Mouse (Mus musculus) frontal cortex, postnatal 25 days (tissue): ENCODE results near the gene Psma1.
A peak's percentile ranks its signal among the peaks of the same experiment; 100 is the strongest.

Experiments
- DNase-seq, 2 experiments: peaks; one replicate each; pipeline ENCODE4 v3.0.0; 2022; ENCODE audit warnings: low spot score in 2 of 2

The Psma1 gene

DNA sequence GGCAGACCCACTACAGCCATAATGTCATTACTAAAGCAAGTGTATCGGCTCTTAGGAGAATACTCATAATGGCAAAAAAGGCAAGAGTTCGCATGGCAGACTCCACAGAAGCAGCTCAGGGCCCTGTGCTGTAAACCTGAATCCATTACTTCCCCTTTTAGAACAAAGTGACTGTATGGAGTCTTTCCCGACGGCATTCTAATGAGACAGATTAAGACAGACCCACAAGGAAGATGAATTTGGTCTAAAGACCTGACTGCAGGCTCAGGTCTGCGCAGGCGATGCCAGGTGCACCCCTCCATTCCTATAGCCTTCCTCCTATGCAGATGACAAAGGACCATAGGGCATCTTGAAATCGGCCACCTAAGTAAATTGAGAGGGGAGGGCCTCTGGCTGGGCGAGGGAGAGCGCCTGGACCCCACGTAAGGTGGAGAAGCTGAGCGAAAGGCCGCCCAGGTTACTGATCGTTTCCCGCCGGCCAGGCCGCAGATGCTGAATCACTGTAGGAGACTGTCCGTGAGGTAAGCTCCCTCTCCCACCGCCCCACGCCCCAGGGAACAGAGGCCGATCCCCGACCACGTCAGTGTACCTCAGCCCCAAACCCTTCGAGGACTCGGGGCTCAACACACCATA, 430 bp downstream of the Psma1 start:
- no peak for DNase-seq

DNA sequence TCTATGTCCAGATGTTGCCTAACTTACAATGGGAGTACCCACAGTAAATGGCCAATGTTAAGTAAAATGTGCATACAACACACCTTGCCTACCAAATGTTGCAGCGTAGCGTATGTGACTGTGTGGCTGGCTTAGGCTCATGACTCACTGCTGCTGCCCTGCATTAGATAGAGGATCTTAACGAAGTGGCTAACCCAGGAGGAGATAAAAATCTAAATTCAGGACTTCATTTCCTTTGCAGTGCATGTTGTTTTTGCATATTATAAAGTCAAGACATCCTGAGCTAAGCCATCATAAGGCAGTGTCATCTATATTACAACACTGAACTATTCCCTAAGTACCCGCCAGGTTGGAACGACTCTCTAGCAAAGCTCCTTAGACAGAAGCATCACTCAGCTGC, 7.5 kb downstream of the Psma1 start:
- DNase-seq, result no peak

DNA sequence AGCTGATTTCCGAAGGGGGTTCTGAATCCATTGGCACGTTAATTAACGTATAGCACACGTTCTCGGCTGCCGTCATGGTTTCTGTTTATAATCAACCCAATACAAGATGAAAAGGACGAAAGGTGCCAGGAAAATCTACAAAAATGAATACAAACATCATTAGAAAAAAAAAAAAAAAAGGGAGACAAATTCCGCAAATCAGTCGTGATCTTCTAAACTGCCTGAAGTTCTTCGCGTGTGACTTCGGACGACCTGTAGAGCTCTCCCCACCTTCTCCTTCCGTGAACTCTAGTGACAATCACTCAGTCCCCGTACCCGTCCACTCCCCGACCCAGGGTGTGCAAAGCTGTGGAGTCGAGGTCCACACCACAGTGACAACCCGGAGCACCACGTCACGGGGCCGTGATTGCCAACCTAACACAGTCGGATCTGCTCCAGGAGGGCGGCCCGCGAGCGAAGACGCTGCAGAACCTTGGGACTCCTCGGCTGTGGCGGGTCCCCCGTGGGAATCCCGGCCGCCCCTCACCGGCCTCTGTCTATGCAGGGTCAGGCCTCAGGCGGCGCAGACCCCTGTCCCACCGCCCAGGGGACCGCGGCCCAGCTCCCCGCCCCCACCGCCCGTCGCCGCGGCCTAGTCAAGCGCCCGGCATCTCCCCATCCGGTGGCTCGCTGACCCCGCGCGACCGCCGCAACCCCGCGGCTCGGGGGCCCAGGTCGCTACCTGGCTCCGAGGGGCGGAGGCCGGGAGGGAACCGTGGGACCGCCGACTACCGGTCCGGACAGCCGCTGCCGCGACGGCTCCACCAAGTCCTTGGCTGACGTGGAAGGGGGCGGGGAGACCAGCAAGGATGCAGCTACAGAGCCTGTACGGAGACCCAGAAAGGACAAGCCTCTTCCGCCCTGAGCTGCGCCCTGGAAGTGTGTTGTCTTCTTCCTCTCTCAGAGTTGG, 21.8 kb downstream of the Psma1 start, which contains the start of gene Copb1:
TSS of gene Copb1 (minus strand) at position 827 of the 949 bp plus-strand sequence.
- peak; percentile 83 to 88 for DNase-seq

DNA sequence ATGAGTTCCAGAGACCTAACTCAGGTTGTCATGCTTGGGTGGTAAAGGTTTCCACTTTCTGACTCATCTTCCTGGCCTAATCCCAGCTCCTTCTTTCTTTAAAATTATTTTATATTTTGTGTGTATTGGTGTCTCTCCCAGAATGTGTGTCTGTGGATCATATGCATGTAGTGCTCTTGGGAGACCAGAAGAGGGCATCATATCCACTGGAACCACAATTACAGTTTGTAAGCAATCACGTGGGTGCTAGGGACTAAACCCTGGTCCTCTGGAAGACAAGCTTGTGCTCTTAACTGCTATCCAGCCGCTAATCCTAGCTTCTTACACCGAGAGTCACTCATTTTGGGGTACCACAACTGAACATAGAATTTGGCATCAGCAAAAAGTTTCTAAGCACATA, 24.2 kb downstream of the Psma1 start:
- no peak for DNase-seq

DNA sequence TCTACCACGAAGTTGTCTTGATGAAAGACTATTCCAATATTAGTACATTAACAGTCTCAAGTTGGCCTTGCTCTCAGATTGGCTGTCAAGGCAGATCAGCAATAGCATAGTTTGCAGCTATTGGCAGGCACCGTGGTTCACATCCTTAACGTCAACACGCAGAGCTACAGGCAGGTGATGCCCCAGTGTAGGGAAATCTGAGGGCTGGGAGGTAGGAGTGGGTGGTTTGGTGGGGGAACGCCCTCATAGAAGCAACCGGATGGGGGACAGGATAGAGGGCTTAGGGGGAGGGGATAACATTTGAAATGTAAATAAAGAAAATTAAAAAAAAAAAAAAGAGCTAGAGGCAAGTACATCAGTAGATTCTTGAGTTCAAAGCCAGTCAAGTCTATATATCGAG, 41.9 kb downstream of the Psma1 start:
- DNase-seq, result no peak

DNA sequence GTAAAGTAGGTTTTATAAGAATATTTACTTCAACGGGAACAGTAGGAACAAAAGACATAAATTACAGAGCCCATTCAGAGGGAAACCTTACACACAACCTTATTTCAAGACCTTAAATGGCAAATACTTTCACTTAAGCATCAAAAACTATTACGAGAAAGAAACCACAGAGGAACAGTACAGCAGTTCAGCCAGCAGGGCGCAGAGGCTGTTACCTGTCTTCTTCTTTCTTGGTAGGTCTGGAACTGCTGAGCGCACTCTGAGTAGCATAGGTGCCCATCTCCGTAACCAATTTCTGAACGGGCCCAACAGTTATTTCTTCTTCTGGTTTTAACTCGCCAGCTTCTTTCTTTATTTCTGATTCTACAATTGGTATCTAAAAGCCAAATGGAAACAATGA, 42.9 kb downstream of the Psma1 start:
- DNase-seq, result no peak

DNA sequence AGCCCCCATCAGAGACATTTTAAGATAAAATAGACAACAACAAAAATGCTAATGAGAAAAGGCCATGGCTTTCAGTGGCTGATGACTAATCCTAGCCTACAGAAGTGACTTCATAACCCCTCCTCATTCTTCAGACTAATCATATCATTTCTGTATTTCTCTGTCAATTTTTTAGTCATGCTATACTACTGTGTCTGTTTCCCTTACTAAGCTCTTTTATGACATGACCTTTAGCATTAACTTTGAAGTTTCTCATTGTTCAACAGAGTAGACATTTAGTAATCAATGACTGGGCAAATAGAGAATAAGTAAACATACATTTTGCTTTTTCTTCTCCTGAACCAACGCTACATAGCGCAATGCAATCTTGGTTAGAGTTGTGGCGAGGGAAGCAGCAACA, 44.1 kb downstream of the Psma1 start:
- DNase-seq, result no peak

DNA sequence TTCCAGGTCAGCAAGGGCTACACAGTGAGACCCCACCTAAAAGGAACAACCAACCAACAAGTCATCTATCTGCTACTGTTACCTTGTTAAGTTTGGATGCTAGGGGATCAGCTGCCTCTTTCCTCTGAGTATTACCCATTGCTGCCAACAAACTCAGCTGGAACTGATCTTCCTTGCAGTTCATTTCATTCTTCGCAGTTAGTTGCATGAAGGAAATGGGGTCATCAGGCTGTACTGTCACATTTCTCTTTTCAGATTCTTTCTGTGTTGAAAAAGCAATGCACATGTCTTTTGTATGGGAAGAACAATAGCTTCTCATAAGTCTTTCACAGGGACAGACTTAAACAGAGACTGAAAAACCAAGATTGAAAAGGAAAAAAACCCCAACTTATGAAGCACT, 49.4 kb downstream of the Psma1 start:
- no peak for DNase-seq

DNA sequence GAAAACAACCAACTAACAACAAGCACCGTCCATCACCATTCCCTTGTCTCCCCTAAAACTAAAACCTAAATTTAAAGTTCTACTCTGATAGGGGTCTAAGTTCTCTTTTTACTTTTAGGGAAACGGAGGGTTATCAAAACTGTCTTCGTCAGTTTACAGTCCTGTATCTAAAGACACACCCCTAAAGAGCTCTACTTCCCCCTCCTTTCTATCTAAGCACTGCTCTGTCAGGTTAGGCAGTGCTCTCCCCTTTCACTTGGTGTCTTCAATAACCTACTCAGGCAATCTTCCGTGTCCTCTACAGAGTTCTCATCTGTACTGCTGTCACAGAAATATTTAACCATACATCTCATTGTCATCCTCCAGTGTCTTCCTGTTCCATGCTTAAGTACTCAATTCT, 55.5 kb downstream of the Psma1 start:
- no peak for DNase-seq

DNA sequence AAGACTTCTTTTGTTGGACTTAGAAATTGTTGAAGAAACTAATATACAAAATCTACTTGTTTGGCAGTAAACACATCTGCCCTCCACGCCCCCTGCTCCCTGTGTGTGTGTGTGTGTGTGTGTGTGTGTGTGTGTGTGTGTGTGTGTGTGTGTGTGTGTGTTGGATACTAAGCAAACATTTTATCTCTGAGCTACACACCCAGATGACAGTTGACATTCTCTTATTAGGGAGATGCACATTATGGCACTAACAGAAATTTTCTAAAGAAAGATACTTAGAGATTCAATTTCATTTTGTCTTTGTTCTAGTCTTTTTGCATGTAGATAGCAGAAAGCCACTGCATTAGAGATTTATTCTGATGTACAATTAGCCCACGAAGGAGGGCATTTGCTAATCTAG, 59.0 kb downstream of the Psma1 start:
- DNase-seq, result no peak
